Mouse (Mus musculus) thymus, adult 18-20 months (tissue): ENCODE results near the gene Cldn16.
"Not testable (repeated sequence)": the region's sequence is repeated elsewhere in the genome, so short reads cannot be mapped to it uniquely, and the experiment has no call there.

Experiments
- DNase-seq, 2 experiments: peaks; one replicate each; pipeline ENCODE4 v3.0.0; 2022; ENCODE audit warnings: mixed read lengths in 2 of 2

Gene Cldn16

GRCm38 (mm10) chr16:26462835-26463234, at the start of gene Cldn16:
Cldn16 (plus strand) TSS chr16:26463135.
- DNase-seq = no peak

- DNase-seq = no peak
Observed at GRCm38 (mm10) chr16:26418616-26419015, 44.3 kb upstream of the Cldn16 start.

- DNase-seq = no peak
Observed at GRCm38 (mm10) chr16:26422078-26422477, 40.9 kb upstream of the Cldn16 start.

DNA sequence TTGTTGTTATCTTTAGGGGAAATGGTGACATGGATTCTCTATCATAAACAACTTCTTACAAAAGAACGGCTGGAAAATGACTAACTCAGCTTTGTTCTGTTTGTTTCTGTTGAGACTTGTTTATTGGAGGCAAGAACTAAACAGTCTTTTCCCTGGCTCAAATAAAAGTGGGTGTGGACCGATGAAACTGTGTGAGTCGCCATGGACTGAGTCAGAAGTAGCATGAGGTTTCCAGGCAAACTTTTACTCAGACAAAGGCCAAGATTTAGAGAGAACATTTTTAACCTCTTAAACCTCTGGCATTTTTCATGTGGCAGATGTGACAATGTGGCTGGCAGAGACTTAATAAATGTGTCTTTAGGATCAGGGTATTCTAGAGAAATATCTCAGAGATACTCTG, 32.7 kb upstream of the Cldn16 start:
- no peak for DNase-seq

GRCm38 (mm10) chr16:26433486-26433885, 29.4 kb upstream of the Cldn16 start:
- no peak for DNase-seq

GRCm38 (mm10) chr16:26440031-26440430, 22.9 kb upstream of the Cldn16 start:
- no peak for DNase-seq

DNA sequence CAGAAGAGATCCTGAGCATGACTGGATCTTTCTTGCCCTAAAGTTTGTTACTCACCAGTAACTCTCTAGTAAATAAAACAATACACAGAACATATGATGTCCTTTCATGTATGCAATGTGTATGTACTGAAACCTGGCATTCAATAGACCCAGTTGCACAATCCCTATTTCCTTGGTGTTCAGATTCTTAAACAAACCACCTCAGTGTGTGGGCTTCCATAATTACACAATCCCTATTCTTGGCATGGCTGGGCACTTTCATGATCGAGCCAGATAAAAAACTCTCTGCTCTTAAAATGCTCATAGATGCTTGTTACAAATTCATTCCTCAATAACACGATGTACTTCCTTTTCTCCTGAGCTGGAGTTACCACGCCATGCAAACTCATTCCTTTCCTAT, 21.8 kb upstream of the Cldn16 start:
- DNase-seq = no peak

DNA sequence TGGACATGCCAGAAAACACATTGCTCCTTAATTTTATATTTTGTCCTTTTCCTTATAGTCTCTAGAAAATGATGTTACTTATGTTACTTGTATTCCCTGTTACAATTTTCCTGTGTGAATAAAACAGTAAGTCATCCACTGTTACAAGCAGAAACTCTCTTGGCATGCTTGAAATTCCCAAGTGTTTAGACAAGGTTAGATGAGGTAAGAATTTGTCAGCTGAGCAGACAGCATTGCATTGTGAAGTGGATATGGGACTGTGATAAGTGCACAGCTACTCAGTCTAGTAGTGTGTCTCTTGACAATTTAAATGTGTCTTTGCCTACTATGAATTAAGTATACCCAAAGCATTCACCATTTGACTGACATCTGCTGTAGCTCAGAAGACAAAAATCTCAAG, 18.1 kb upstream of the Cldn16 start:
- DNase-seq = no peak

DNA sequence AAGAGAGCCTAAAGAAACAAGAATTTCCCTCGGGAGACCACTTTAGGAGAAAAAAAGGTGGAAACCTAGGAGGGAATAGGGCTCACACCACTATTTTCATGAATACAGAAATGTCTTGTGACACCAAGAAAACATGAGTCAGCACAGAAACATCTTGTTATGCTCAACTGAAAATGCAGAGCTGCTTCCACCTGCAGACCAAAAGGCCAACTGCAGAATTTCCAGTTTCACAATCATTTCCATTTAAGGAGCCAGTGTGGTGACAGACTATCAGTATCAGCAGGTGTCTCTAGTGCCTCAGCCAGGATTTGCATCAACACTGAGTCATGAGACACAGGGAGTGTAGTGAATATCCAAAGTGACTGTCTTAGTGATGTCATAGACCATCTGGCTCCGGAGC, 15.3 kb upstream of the Cldn16 start:
- DNase-seq = no peak

GRCm38 (mm10) chr16:26454163-26454562, 8.8 kb upstream of the Cldn16 start:
- no peak for DNase-seq

- DNase-seq = no peak
Observed at GRCm38 (mm10) chr16:26456182-26456581, 6.8 kb upstream of the Cldn16 start.

GRCm38 (mm10) chr16:26466535-26466934, 3.6 kb downstream of the Cldn16 start:
- no peak for DNase-seq

- DNase-seq = no peak
Observed at GRCm38 (mm10) chr16:26471254-26471653, 8.3 kb downstream of the Cldn16 start.

- DNase-seq = no peak
Observed at GRCm38 (mm10) chr16:26495721-26496120, 32.8 kb downstream of the Cldn16 start.

- not testable (repeated sequence) for DNase-seq
Observed at GRCm38 (mm10) chr16:26499705-26500104, 36.8 kb downstream of the Cldn16 start.

GRCm38 (mm10) chr16:26500738-26501137, 37.8 kb downstream of the Cldn16 start:
- DNase-seq = no peak

- no peak for DNase-seq
Observed at GRCm38 (mm10) chr16:26504961-26505360, 42.0 kb downstream of the Cldn16 start.

DNA sequence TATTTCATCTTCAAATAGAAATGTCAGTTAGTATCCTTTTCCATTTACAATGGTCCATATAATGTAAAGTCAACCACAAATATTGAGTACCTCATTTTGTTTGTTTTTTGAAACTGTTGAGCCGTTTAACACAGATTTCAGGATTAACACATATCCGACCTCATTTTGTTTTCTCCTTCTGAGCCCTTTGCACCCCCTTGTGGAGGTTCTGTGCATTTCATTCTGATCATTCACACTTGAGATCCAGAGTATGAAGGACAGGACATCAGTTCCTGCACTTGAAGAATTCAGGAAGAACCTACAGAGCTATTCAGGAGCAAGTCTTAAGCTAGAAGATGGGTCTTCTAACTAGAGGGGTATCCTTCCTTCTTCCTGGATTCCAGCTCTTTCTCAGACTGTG, 56.7 kb downstream of the Cldn16 start:
- DNase-seq = no peak

GRCm38 (mm10) chr16:26525832-26526231, 62.9 kb downstream of the Cldn16 start:
- DNase-seq = no peak

- no peak for DNase-seq
Observed at GRCm38 (mm10) chr16:26526669-26527068, 63.7 kb downstream of the Cldn16 start, which contains the start of gene Tmem207. Tmem207 (minus strand) TSS chr16:26526769.

GRCm38 (mm10) chr16:26527931-26528666, 65.2 kb downstream of the Cldn16 start:
- DNase-seq = no peak

- DNase-seq = no peak
Observed at GRCm38 (mm10) chr16:26530451-26530850, 67.5 kb downstream of the Cldn16 start.

GRCm38 (mm10) chr16:26532287-26532686, 69.4 kb downstream of the Cldn16 start:
- no peak for DNase-seq
